Mouse (Mus musculus): Measurements from ENCODE around the gene Nfasc. TPM values are rescaled to one million over a fixed set of nuclear protein-coding genes. Genes with fewer than 3 reads are reported as not detected.

Gene Nfasc
- total RNA-seq, 2 experiments from 2014 or later = 141 to 168 TPM

GRCm38 (mm10) chr1:132586679-132587201, 154.9 kb downstream of the Nfasc start:
- DNase-seq (ENCODE audit: low spot score in 2 of 2) = no peak

GRCm38 (mm10) chr1:132585376-132585775, 156.2 kb downstream of the Nfasc start:
- DNase-seq (ENCODE audit: low spot score in 2 of 2) = no peak

- DNase-seq (ENCODE audit: low spot score in 2 of 2) = no peak
Measured at GRCm38 (mm10) chr1:132582998-132583604, 158.5 kb downstream of the Nfasc start.

- no peak for DNase-seq (ENCODE audit: low spot score in 2 of 2)
Measured at GRCm38 (mm10) chr1:132581845-132582839, 159.5 kb downstream of the Nfasc start.

- no peak for DNase-seq (ENCODE audit: low spot score in 2 of 2)
Measured at GRCm38 (mm10) chr1:132580063-132580462, 161.5 kb downstream of the Nfasc start.

GRCm38 (mm10) chr1:132576845-132577244, 164.8 kb downstream of the Nfasc start:
- no peak for DNase-seq (ENCODE audit: low spot score in 2 of 2)

GRCm38 (mm10) chr1:132572851-132573250, 168.7 kb downstream of the Nfasc start:
- DNase-seq (ENCODE audit: low spot score in 2 of 2) = no peak

GRCm38 (mm10) chr1:132571613-132572012, 170.0 kb downstream of the Nfasc start:
- DNase-seq (ENCODE audit: low spot score in 2 of 2) = no peak

GRCm38 (mm10) chr1:132570906-132571305, 170.7 kb downstream of the Nfasc start:
- no peak for DNase-seq (ENCODE audit: low spot score in 2 of 2)

- no peak for DNase-seq (ENCODE audit: low spot score in 2 of 2)
Measured at GRCm38 (mm10) chr1:132570068-132570780, 171.4 kb downstream of the Nfasc start.

- peak in 1 of 2 experiments; percentile 48 for DNase-seq (ENCODE audit: low spot score in 2 of 2)
Measured at GRCm38 (mm10) chr1:132569516-132569915, 172.1 kb downstream of the Nfasc start.

- no peak for DNase-seq (ENCODE audit: low spot score in 2 of 2)
Measured at GRCm38 (mm10) chr1:132567336-132568125, 174.1 kb downstream of the Nfasc start.

- no peak for DNase-seq (ENCODE audit: low spot score in 2 of 2)
Measured at GRCm38 (mm10) chr1:132565766-132566165, 175.8 kb downstream of the Nfasc start.

GRCm38 (mm10) chr1:132564946-132565345, 176.7 kb downstream of the Nfasc start:
- DNase-seq (ENCODE audit: low spot score in 2 of 2) = no peak

- no peak for DNase-seq (ENCODE audit: low spot score in 2 of 2)
Measured at GRCm38 (mm10) chr1:132562337-132562795, 179.2 kb downstream of the Nfasc start.

GRCm38 (mm10) chr1:132560907-132561700, 180.5 kb downstream of the Nfasc start:
- no peak for DNase-seq (ENCODE audit: low spot score in 2 of 2)

GRCm38 (mm10) chr1:132559045-132559444, 182.6 kb downstream of the Nfasc start:
- DNase-seq (ENCODE audit: low spot score in 2 of 2) = no peak

GRCm38 (mm10) chr1:132557901-132558631, 183.5 kb downstream of the Nfasc start:
- peak; percentile 51 to 60 for DNase-seq (ENCODE audit: low spot score in 2 of 2)

GRCm38 (mm10) chr1:132543789-132544188, 197.8 kb downstream of the Nfasc start:
- no peak for DNase-seq (ENCODE audit: low spot score in 2 of 2)
